In genomic region chr11:88644719-88645118, GRCm38 (mm10) we compare ENCODE assay signal across 16 mouse cellular contexts.
DNase-seq lines count a peak whose midpoint lies in the region; ATAC-seq and TF ChIP-seq lines count a peak whose summit lies in the region.
"Had no signal": no experiment of that assay in that cellular context is flagged by ENCODE, and none has a peak within 500 bp of the region (broad histone marks: within the 10 kb centered on the region; RNA-seq: fewer than 3 reads in every experiment).

No protein-coding gene starts in this region.

- no peak overlapping the region for H3K4me3 ChIP-seq in left cerebral cortex, adult 2 months
- no peak overlapping the region for H3K4me3 ChIP-seq in forebrain, embryonic 11.5 days (ENCODE audit: low read depth, low read length)
- H3K4me3 ChIP-seq in hindbrain, embryonic 16.5 days (ENCODE audit: low read length), result no peak overlapping the region
- no peak overlapping the region for H3K4me3 ChIP-seq in neural tube, embryonic 15.5 days (replicated peaks)
- H3K4me3 ChIP-seq: heart, adult 2 months; limb, embryonic 15.5 days had no signal

- 8% methylated on average over 7 of the region's 7 CpGs for WGBS in forebrain, embryonic 11.5 days
- 17% methylated on average over 7 of the region's 7 CpGs for WGBS in hindbrain, embryonic 16.5 days
- 22% methylated on average over 7 of the region's 7 CpGs for WGBS in neural tube, embryonic 15.5 days

- H3K27ac ChIP-seq in left cerebral cortex, adult 2 months, result peak overlapping the region; percentile 61
- peak overlapping the region; percentile 74 for H3K27ac ChIP-seq in forebrain, embryonic 11.5 days (ENCODE audit: low read depth, low read length)
- H3K27ac ChIP-seq in hindbrain, embryonic 16.5 days (ENCODE audit: low read depth, low read length), result peak overlapping the region; percentile 58; the same call in 1 of the 2 replicates
- peak overlapping the region; percentile 49 for H3K27ac ChIP-seq in neural tube, embryonic 15.5 days (replicated peaks)
- H3K27ac ChIP-seq: heart, adult 2 months; limb, embryonic 15.5 days had no signal

- ATAC-seq in forebrain, embryonic 11.5 days (replicated peaks; ENCODE audit: low FRiP score), result peak; percentile 53; the same call in 1 of the 2 replicates
- ATAC-seq in hindbrain, embryonic 16.5 days, result no peak
- no peak for ATAC-seq in neural tube, embryonic 15.5 days (ENCODE audit: low FRiP score)
- no peak for ATAC-seq in monocyte, adult 5-6 weeks (replicated peaks; ENCODE audit: insufficient number of reproducible peaks, low FRiP score, low TSS enrichment, poor library complexity, severe bottlenecking)
- ATAC-seq: activated CD4-positive, CD25-positive, alpha-beta regulatory T cell, adult 4 months; lung, postnatal 0 days had no signal

- no peaks in the 10 kb centered on the region for H3K36me3 ChIP-seq in forebrain, embryonic 11.5 days (ENCODE audit: control insufficient read depth, insufficient read depth, low read length)
- no peaks in the 10 kb centered on the region for H3K36me3 ChIP-seq in hindbrain, embryonic 16.5 days (ENCODE audit: control insufficient read depth, insufficient read depth, low read length)
- H3K36me3 ChIP-seq in neural tube, embryonic 15.5 days, result no peaks in the 10 kb centered on the region

- no peak overlapping the region for H3K4me2 ChIP-seq in forebrain, embryonic 11.5 days (ENCODE audit: low read depth, low read length, severe bottlenecking)
- no peak overlapping the region for H3K4me2 ChIP-seq in hindbrain, embryonic 16.5 days (ENCODE audit: low read length)
- 0 out of 2 replicates have a peak overlapping the region, but pooled peaks have one; percentile 2 for H3K4me2 ChIP-seq in neural tube, embryonic 15.5 days
- H3K4me2 ChIP-seq: limb, embryonic 15.5 days had no signal

- TF ChIP-seq CTCF in left cerebral cortex, adult 2 months (IDR thresholded peaks at IDR 0.05), result no peak

- no peak overlapping the region for H3K9ac ChIP-seq in forebrain, embryonic 11.5 days (ENCODE audit: low read length)
- H3K9ac ChIP-seq in hindbrain, embryonic 16.5 days (ENCODE audit: low read depth, low read length), result no peak overlapping the region
- H3K9ac ChIP-seq in neural tube, embryonic 15.5 days (replicated peaks), result no peak overlapping the region
- H3K9ac ChIP-seq: limb, embryonic 15.5 days had no signal

- H3K9me3 ChIP-seq in forebrain, embryonic 11.5 days (ENCODE audit: control insufficient read depth, low read length), result no peaks in the 10 kb centered on the region
- no peaks in the 10 kb centered on the region for H3K9me3 ChIP-seq in hindbrain, embryonic 16.5 days (ENCODE audit: control insufficient read depth, low read length)
- no peaks in the 10 kb centered on the region for H3K9me3 ChIP-seq in neural tube, embryonic 15.5 days (replicated peaks)
- H3K9me3 ChIP-seq: limb, embryonic 15.5 days had no signal

- H3K4me1 ChIP-seq in forebrain, embryonic 11.5 days (replicated peaks; ENCODE audit: control insufficient read depth, insufficient read depth, low read length), result peaks cover 24% of the 10 kb centered on the region
- peaks cover 42% of the 10 kb centered on the region for H3K4me1 ChIP-seq in hindbrain, embryonic 16.5 days (ENCODE audit: control insufficient read depth, insufficient read depth, low read depth, low read length)
- H3K4me1 ChIP-seq in neural tube, embryonic 15.5 days, result peaks cover 53% of the 10 kb centered on the region

- H3K27me3 ChIP-seq in forebrain, embryonic 11.5 days (ENCODE audit: control insufficient read depth, insufficient read depth, low read length), result no peaks in the 10 kb centered on the region
- no peaks in the 10 kb centered on the region for H3K27me3 ChIP-seq in hindbrain, embryonic 16.5 days (replicated peaks; ENCODE audit: control insufficient read depth, insufficient read depth, low read length)
- no peaks in the 10 kb centered on the region for H3K27me3 ChIP-seq in neural tube, embryonic 15.5 days (replicated peaks)
- H3K27me3 ChIP-seq: limb, embryonic 15.5 days had no signal

- intact Hi-C loops in left cerebral cortex, adult 2 months (cut with DNase I), result no loop called here

- DNase-seq in left cerebral cortex, adult 2 months (ENCODE audit: extremely low spot score in 1 of 2, low spot score in 2 of 2), result no peak
- DNase-seq in left cerebral cortex, adult 18-20 months (ENCODE audit: low spot score in 2 of 2), result no peak
- DNase-seq in forebrain, embryonic 11.5 days (ENCODE audit: low spot score), result no peak
- no peak for DNase-seq in lung, postnatal 25 days (ENCODE audit: low spot score)
- no peak for DNase-seq in spleen, postnatal 4 days (ENCODE audit: low spot score in 2 of 2)
- DNase-seq: cerebellum, adult 11-12 months; embryo, embryonic 11 days; heart, adult 2 months; heart, postnatal 36 days; thymus, adult 2 months had no signal
